Mouse (Mus musculus) C2C12 (cell line): ENCODE data around the gene Slc17a5. TPM values are rescaled to one million over a fixed set of nuclear protein-coding genes. Genes with fewer than 3 reads are reported as not detected.

Source experiments
- H3K27me3 ChIP-seq: one replicate; pipeline ENCODE4 v1.6.1; 2011; ENCODE audit not compliant: control insufficient read depth, insufficient read depth, insufficient read length
- H3K36me3 ChIP-seq: one replicate; pipeline ENCODE4 v1.6.1; 2011; ENCODE audit not compliant: control insufficient read depth, insufficient read depth
- H3K4me3 ChIP-seq: one replicate; pipeline ENCODE4 v1.5.1; 2011; ENCODE audit warnings: mild to moderate bottlenecking, control low read depth; ENCODE audit not compliant: poor library complexity, insufficient read depth, severe bottlenecking
- H3K79me2 ChIP-seq: one replicate; pipeline ENCODE4 v1.6.1; 2011; ENCODE audit not compliant: control insufficient read depth, insufficient read depth
- H3K79me3 ChIP-seq: one replicate; pipeline ENCODE4 v1.6.1; 2011; ENCODE audit warnings: low read depth, control low read depth
- H3ac ChIP-seq: one replicate; pipeline ENCODE3; 2011; ENCODE audit warnings: low read depth; ENCODE audit not compliant: control insufficient read depth, insufficient read length
- CEBPB ChIP-seq: IDR thresholded peaks from one replicate; pipeline ENCODE4 v1.6.1; 2011; ENCODE audit warnings: low read depth, mild to moderate bottlenecking, control low read depth, moderate library complexity
- CTCF ChIP-seq: IDR thresholded peaks from one replicate; pipeline ENCODE4 v1.5.1; 2011; ENCODE audit not compliant: control insufficient read depth, insufficient read depth, insufficient read length
- FOSL1 ChIP-seq: IDR thresholded peaks from one replicate; pipeline ENCODE4 v1.8.0; 2011; ENCODE audit warnings: mild to moderate bottlenecking, low read length; ENCODE audit not compliant: poor library complexity, insufficient read depth, severe bottlenecking
- MAX ChIP-seq: IDR thresholded peaks from one replicate; pipeline ENCODE4 v1.6.1; 2011; ENCODE audit warnings: mild to moderate bottlenecking, control low read depth
- MYOD1 ChIP-seq: IDR thresholded peaks from one replicate; pipeline ENCODE4 v1.6.1; 2011; ENCODE audit warnings: low read depth; ENCODE audit not compliant: control insufficient read depth, insufficient read length
- MYOG ChIP-seq: IDR thresholded peaks from one replicate; pipeline ENCODE4 v1.6.1; 2011; ENCODE audit not compliant: control insufficient read depth, insufficient read length; ENCODE audit errors: extremely low read depth
- USF1 ChIP-seq: IDR thresholded peaks from one replicate; pipeline ENCODE4 v1.6.1; 2011; ENCODE audit warnings: low read depth, mild to moderate bottlenecking, control low read depth, moderate library complexity
- polyA plus RNA-seq: library from polyadenylated mRNA; unstranded; fragments of >200 nt; fragmentation: generic; extraction: Trizol; gene quantifications from one replicate; pipeline ENCODE4 v1.2.1, GENCODE M21; 2012; ENCODE audit warnings: missing spikeins

Gene Slc17a5
- polyA plus RNA-seq, 1 experiment = 3.7 TPM

DNA sequence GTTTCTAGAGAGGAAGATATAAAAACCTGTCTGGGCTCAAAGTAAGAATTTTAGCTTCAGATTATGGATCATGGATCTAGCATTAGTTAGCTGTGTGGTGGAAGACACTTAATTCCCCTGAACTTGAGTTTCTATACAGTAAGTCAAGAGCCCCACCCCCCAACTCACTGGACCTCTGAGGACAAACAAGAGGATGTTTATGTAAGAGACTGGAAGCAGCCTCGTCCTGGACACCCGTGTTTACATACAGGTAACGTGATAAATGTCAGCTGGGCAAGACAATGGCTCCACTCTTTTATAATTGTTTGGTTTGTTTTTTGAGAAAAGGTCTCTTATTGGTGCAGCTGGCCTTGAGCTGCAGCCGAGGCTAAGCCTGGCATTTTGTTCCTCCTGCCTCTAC is 36.1 kb downstream of the Slc17a5 start:
- Histone ChIP-seq H3K27me3 (no peaks in the 10 kb centered on the region), H3K79me3 (no peaks in the 10 kb centered on the region), H3K36me3 (peaks cover 3% of the 10 kb centered on the region), H3K79me2 (no peaks in the 10 kb centered on the region), H3ac (no peak overlapping the region), H3K4me3 (no peak overlapping the region)
- TF ChIP-seq FOSL1 = no peak
- TF ChIP-seq MAX = no peak
- TF ChIP-seq CTCF = no peak
- TF ChIP-seq MYOG = no peak
- no peak for TF ChIP-seq CEBPB
- TF ChIP-seq USF1 = no peak
- TF ChIP-seq MYOD1 = no peak

GRCm38 (mm10) chr9:78547742-78548141 is 40.1 kb downstream of the Slc17a5 start:
- no peaks in the 10 kb centered on the region for H3K79me2 ChIP-seq
- H3K36me3 ChIP-seq = no peaks in the 10 kb centered on the region
- H3K79me3 ChIP-seq = no peaks in the 10 kb centered on the region
- no peak overlapping the region for H3K4me3 ChIP-seq
- H3K27me3 ChIP-seq = no peaks in the 10 kb centered on the region
- no peak overlapping the region for H3ac ChIP-seq
- no peak for TF ChIP-seq MYOD1
- TF ChIP-seq FOSL1 = no peak
- no peak for TF ChIP-seq MYOG
- no peak for TF ChIP-seq USF1

GRCm38 (mm10) chr9:78546944-78547343 is 40.9 kb downstream of the Slc17a5 start:
- H3K4me3 ChIP-seq = no peak overlapping the region
- H3K79me2 ChIP-seq = no peaks in the 10 kb centered on the region
- H3K79me3 ChIP-seq = no peaks in the 10 kb centered on the region
- H3ac ChIP-seq = no peak overlapping the region
- no peak for TF ChIP-seq MAX
- no peak for TF ChIP-seq CEBPB
- no peak for TF ChIP-seq MYOG
- TF ChIP-seq MYOD1 = no peak
- TF ChIP-seq FOSL1 = no peak
- TF ChIP-seq CTCF = no peak
- no peak for TF ChIP-seq USF1
- no peaks in the 10 kb centered on the region for H3K36me3 ChIP-seq
- no peaks in the 10 kb centered on the region for H3K27me3 ChIP-seq

- TF ChIP-seq MYOG (no peak), MYOD1 (no peak), USF1 (no peak), FOSL1 (no peak), CEBPB (no peak)
- Histone ChIP-seq H3K79me2 (no peaks in the 10 kb centered on the region), H3ac (no peak overlapping the region), H3K27me3 (no peaks in the 10 kb centered on the region), H3K36me3 (no peaks in the 10 kb centered on the region), H3K79me3 (no peaks in the 10 kb centered on the region), H3K4me3 (no peak overlapping the region)
Observed at GRCm38 (mm10) chr9:78541758-78542157, 46.1 kb downstream of the Slc17a5 start.

- TF ChIP-seq CEBPB (no peak), CTCF (no peak), MYOD1 (peak; percentile 61), MYOG (no peak), MAX (no peak), USF1 (no peak), FOSL1 (no peak)
- Histone ChIP-seq H3K27me3 (no peaks in the 10 kb centered on the region), H3K79me3 (no peaks in the 10 kb centered on the region)
Observed at GRCm38 (mm10) chr9:78538421-78538820, 49.4 kb downstream of the Slc17a5 start.

DNA sequence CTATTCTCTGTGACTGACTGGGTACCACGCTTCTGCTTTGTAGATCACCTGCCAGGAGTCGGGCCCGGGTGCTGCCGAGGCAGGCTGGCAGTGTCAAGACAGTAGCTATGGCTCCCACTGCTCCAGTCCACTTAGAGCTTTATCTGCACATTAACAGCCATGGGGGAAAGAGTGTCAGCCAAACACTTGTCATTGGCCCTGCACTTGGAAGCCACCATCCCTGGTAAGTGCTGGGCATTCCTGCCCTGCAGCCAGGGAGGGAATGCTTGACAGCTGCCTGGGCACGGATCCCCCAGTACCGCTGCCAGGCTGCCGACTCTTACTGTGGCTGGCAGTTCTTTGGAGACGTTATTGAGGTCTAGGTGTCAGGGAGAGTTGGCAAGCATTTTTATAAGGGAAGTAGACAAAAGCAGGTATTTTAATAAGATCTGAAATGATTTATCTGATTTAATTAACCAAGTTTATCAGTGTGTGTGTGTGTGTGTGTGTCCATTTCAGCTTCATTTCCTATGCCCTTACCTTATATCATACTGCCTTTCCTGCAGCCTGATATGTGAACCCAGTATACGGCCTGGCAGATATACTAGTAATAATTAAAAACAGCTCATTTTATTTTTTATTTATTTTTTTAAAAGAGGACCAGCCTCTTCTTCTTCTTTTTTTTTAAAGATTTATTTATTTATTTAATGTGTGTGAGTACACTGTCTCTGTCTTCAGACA is 50.5 kb downstream of the Slc17a5 start:
- no peaks in the 10 kb centered on the region for H3K79me2 ChIP-seq
- TF ChIP-seq CEBPB (no peak), MAX (no peak), CTCF (no peak), FOSL1 (no peak), USF1 (no peak), MYOD1 (no peak), MYOG (no peak)
- no peaks in the 10 kb centered on the region for H3K79me3 ChIP-seq
- no peaks in the 10 kb centered on the region for H3K36me3 ChIP-seq
- no peaks in the 10 kb centered on the region for H3K27me3 ChIP-seq
- H3K4me3 ChIP-seq = no peak overlapping the region
- H3ac ChIP-seq = no peak overlapping the region

More at GRCm38 (mm10) chr9:78538421-78538820, 49.4 kb downstream of the Slc17a5 start:
- Histone ChIP-seq H3K4me3 (no peak overlapping the region), H3ac (no peak overlapping the region), H3K79me2 (no peaks in the 10 kb centered on the region), H3K36me3 (no peaks in the 10 kb centered on the region)
